In genomic region chr9:40320879-40321667, GRCm38 (mm10) we compare ENCODE assay signal across 9 mouse cellular contexts. TPM values are rescaled to one million over a fixed set of nuclear protein-coding genes. Genes with fewer than 3 reads are reported as not detected.
DNase-seq lines count a peak whose midpoint lies in the region; ATAC-seq and TF ChIP-seq lines count a peak whose summit lies in the region.
"Had no signal": no experiment of that assay in that cellular context is flagged by ENCODE, and none has a peak within 500 bp of the region (broad histone marks: within the 10 kb centered on the region; RNA-seq: fewer than 3 reads in every experiment).

No protein-coding gene starts in this region.

- no peaks in the 10 kb centered on the region for H3K27me3 ChIP-seq in hindbrain, embryonic 13.5 days
- H3K27me3 ChIP-seq in limb, embryonic 14.5 days (ENCODE audit: control insufficient read depth, insufficient read depth, low read length), result no peaks in the 10 kb centered on the region
- no peaks in the 10 kb centered on the region for H3K27me3 ChIP-seq in neural tube, embryonic 11.5 days (ENCODE audit: control insufficient read depth, insufficient read depth, low read length)
- H3K27me3 ChIP-seq in thymus, adult 2 months (ENCODE audit: control insufficient read depth, insufficient read depth, low read length), result no peaks in the 10 kb centered on the region

- TF ChIP-seq CTCF in thymus, adult 2 months (IDR thresholded peaks at IDR 0.05; ENCODE audit: borderline replicate concordance, control insufficient read depth, extremely low read depth, insufficient read depth, low read length, poor library complexity), result no peak

- H3K9ac ChIP-seq in hindbrain, embryonic 13.5 days, result 0 out of 2 replicates have a peak overlapping the region, but pooled peaks have one; percentile 3
- H3K9ac ChIP-seq in limb, embryonic 14.5 days (ENCODE audit: low read depth, low read length, severe bottlenecking), result no peak overlapping the region
- H3K9ac ChIP-seq in neural tube, embryonic 11.5 days (ENCODE audit: low read length), result no peak overlapping the region

- no peaks in the 10 kb centered on the region for H3K9me3 ChIP-seq in hindbrain, embryonic 13.5 days
- no peaks in the 10 kb centered on the region for H3K9me3 ChIP-seq in limb, embryonic 14.5 days (ENCODE audit: control insufficient read depth, low read length)
- H3K9me3 ChIP-seq in neural tube, embryonic 11.5 days (ENCODE audit: control insufficient read depth, low read length), result no peaks in the 10 kb centered on the region

- no peak overlapping the region for H3K4me2 ChIP-seq in hindbrain, embryonic 13.5 days
- H3K4me2 ChIP-seq in limb, embryonic 14.5 days (replicated peaks; ENCODE audit: low read depth, low read length, severe bottlenecking), result no peak overlapping the region
- H3K4me2 ChIP-seq in neural tube, embryonic 11.5 days (ENCODE audit: low read depth), result no peak overlapping the region

- H3K4me3 ChIP-seq in hindbrain, embryonic 13.5 days, result no peak overlapping the region
- no peak overlapping the region for H3K4me3 ChIP-seq in limb, embryonic 14.5 days (replicated peaks; ENCODE audit: low read length)
- no peak overlapping the region for H3K4me3 ChIP-seq in neural tube, embryonic 11.5 days (ENCODE audit: low read depth, low read length)
- H3K4me3 ChIP-seq in thymus, adult 2 months (ENCODE audit: control insufficient read depth, insufficient read depth, low read length), result no peak overlapping the region

- H3K27ac ChIP-seq in hindbrain, embryonic 13.5 days, result peak overlapping the region; percentile 40
- H3K27ac ChIP-seq in limb, embryonic 14.5 days (replicated peaks; ENCODE audit: low read depth, low read length), result peak overlapping the region; percentile 75
- H3K27ac ChIP-seq in neural tube, embryonic 11.5 days (ENCODE audit: low read depth, low read length), result peak overlapping the region; percentile 44; the same call in 1 of the 2 replicates
- H3K27ac ChIP-seq in thymus, adult 2 months (ENCODE audit: control insufficient read depth, insufficient read depth, low read length), result no peak overlapping the region

- DNase-seq in left cerebral cortex, adult 9 months (ENCODE audit: low spot score in 2 of 2), result peak; percentile 60 to 69
- no peak for DNase-seq in left cerebral cortex, adult 18-20 months (ENCODE audit: low spot score in 2 of 2)
- peak; percentile 65 for DNase-seq in cerebellum, adult 9-10 months
- peak; percentile 85 to 91 for DNase-seq in gastrocnemius, adult 8-10 months (ENCODE audit: low spot score in 2 of 2)
- DNase-seq in limb, embryonic 14.5 days (ENCODE audit: low spot score), result peak; percentile 65
- peak; percentile 58 for DNase-seq in neural tube, embryonic 11.5 days (ENCODE audit: low spot score)
- DNase-seq in thymus, adult 2 months, result no peak

- peaks cover 52% of the 10 kb centered on the region for H3K36me3 ChIP-seq in hindbrain, embryonic 13.5 days
- no peaks in the 10 kb centered on the region for H3K36me3 ChIP-seq in limb, embryonic 14.5 days (ENCODE audit: control insufficient read depth, insufficient read depth, low read length)
- no peaks in the 10 kb centered on the region for H3K36me3 ChIP-seq in neural tube, embryonic 11.5 days (ENCODE audit: control insufficient read depth, insufficient read depth, low read length)
- H3K36me3 ChIP-seq in thymus, adult 2 months (ENCODE audit: control insufficient read depth, insufficient read depth, low read length), result no peaks in the 10 kb centered on the region

- peaks cover 3% of the 10 kb centered on the region; the same call in 1 of the 2 replicates for H3K4me1 ChIP-seq in hindbrain, embryonic 13.5 days (replicated peaks)
- H3K4me1 ChIP-seq in limb, embryonic 14.5 days (ENCODE audit: control insufficient read depth, insufficient read depth, low read length), result peaks cover 15% of the 10 kb centered on the region
- no peaks in the 10 kb centered on the region for H3K4me1 ChIP-seq in neural tube, embryonic 11.5 days (ENCODE audit: control insufficient read depth, insufficient read depth, low read length)
- 0 out of 2 replicates have a peak, but pooled peaks cover 2% of the 10 kb centered on the region for H3K4me1 ChIP-seq in thymus, adult 2 months (replicated peaks; ENCODE audit: control insufficient read depth, insufficient read depth, low read length)

- 53% methylated on average over 12 of the region's 12 CpGs for WGBS in hindbrain, embryonic 13.5 days
- 45% methylated on average over 12 of the region's 12 CpGs for WGBS in limb, embryonic 14.5 days
- WGBS in neural tube, embryonic 11.5 days, result 59% methylated on average over 12 of the region's 12 CpGs
- WGBS in thymus, adult 2 months, result 70% methylated on average over 12 of the region's 12 CpGs

- peak; percentile 54 for ATAC-seq in hindbrain, embryonic 13.5 days (ENCODE audit: low FRiP score)
- peak; percentile 78 for ATAC-seq in limb, embryonic 14.5 days (ENCODE audit: low FRiP score, low read depth)
- peak; percentile 35; the same call in 1 of the 2 replicates for ATAC-seq in neural tube, embryonic 11.5 days (ENCODE audit: insufficient read depth, low FRiP score, low TSS enrichment)

- TF ChIP-seq POLR2A in limb, embryonic 14.5 days (IDR thresholded peaks at IDR 0.05; ENCODE audit: borderline replicate concordance, extremely low read depth, insufficient read depth, insufficient read length), result no peak
- no peak for TF ChIP-seq POLR2A in thymus, adult 2 months (IDR thresholded peaks at IDR 0.05; ENCODE audit: control insufficient read depth, extremely low read depth, insufficient read depth, low read length, poor library complexity)

RNA-seq across cellular contexts. Expression of gene Scn3b, which starts 52.1 kb away (rescaled TPM):
- total RNA-seq in left cerebral cortex, adult 18-20 months (2021), result 100 to 1,000 TPM; 115 to 118 TPM
- total RNA-seq in gastrocnemius, adult 8-10 months (2022), result 1 to 10 TPM in 1 of 4 experiments, under 1 TPM in 3; 0.70 to 1.7 (median 0.97) TPM
- 101 and 111 TPM in 2 replicates for polyA plus RNA-seq in hindbrain, embryonic 13.5 days (2015; fragmentation: Nextera tagmentation; extraction: Ambion mirVana)
- 11.6 and 14.6 TPM in 2 replicates for polyA plus RNA-seq in limb, embryonic 14.5 days (2012; rRNA removed)
- 9.3 and 15.8 TPM in 2 replicates for polyA plus RNA-seq in limb, embryonic 14.5 days (2014; fragmentation: Nextera tagmentation; extraction: Ambion mirVana)
- polyA plus RNA-seq in neural tube, embryonic 11.5 days (2014; fragmentation: Nextera tagmentation; extraction: Ambion mirVana), result 29.6 and 37.1 TPM in 2 replicates
- polyA plus RNA-seq in thymus, adult 2 months (2012; rRNA removed), result 1.3 and 1.5 TPM in 2 replicates
- total RNA-seq: MEL had no signal

Comparison
In these comparisons a context has a peak if more than half of its experiments do, and no peak if none do; other contexts are left out.
1. DNase-seq: peak in left cerebral cortex, adult 9 months (2 of 2), cerebellum, adult 9-10 months (single experiment), gastrocnemius, adult 8-10 months (2 of 2), limb, embryonic 14.5 days (single experiment) and neural tube, embryonic 11.5 days (single experiment); none in left cerebral cortex, adult 18-20 months (0 of 2) and thymus, adult 2 months (single experiment).
2. Peak in every context shown above with its lines, with median percentiles within 50 percentile points of each other: ATAC-seq.